Mouse (Mus musculus) gastrocnemius, postnatal 14 days (tissue): ENCODE measurements around the gene Kcnmb2. TPM values are rescaled to one million over a fixed set of nuclear protein-coding genes. Genes with fewer than 3 reads are reported as not detected.

Experiments used
- DNase-seq: peaks from one replicate; pipeline ENCODE4 v3.0.0; 2021; ENCODE audit warnings: mixed read lengths
- intact Hi-C: fragments of 180-260 bp; cut with DNase I; formaldehyde crosslinking; loops from one replicate; pipeline ENCODE4 v1.15.1; 2025; ENCODE audit warnings: low total_unique reads
- total RNA-seq, 2 experiments: library from RNA; stranded (reverse); gene quantifications; 2 replicates each; pipeline ENCODE4 v1.2.3; 2021

The Kcnmb2 gene
- total RNA-seq, 2 experiments from 2014 or later = 0.47 to 0.58 TPM

DNA sequence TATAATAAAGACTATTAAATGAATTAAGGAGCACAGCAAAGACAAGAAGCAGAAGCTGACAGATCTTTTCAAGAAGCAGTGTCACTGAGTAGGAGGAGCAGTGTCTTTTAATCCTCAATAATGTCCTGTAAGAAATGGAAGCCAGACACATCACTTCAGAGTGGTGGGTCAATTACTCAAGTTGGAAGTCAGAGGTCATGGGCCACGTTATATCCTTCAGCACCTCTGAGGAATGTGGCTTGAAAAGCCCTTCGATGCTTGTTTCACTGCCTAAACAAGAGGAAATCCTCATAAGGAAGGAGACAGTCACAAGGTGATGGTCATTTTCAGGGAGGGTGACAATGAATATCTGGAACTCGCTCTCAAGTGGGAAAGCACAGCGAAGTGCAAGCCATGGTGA is 223.1 kb downstream of the Kcnmb2 start:
- intact Hi-C loops = no loop called here
- DNase-seq = no peak

- intact Hi-C loops = no loop called here
- no peak for DNase-seq
Measured at GRCm38 (mm10) chr3:32128391-32128790, 226.1 kb downstream of the Kcnmb2 start.

DNA sequence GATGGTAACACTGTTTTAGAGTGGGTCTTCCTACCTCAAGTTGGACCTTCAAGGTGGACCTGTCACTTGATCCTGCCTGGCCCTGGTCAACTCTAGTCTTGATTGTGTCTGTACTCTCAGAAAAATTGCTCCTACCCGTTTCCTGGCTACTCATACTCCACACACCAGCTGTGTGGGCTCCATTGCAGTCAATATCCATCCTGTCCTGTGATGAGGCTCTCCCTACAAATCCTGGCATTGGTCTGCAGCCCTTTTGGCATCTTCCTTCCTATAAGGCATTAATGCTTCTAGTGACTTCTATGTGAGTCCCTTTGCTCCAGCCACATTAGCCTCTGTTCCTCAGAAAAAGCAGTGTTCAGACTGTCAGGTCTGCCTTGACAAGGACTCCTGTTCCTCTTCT is 228.4 kb downstream of the Kcnmb2 start:
- intact Hi-C loops = no loop called here
- no peak for DNase-seq

- intact Hi-C loops = no loop called here
- no peak for DNase-seq
Measured at GRCm38 (mm10) chr3:32132395-32133004, 230.2 kb downstream of the Kcnmb2 start.

DNA sequence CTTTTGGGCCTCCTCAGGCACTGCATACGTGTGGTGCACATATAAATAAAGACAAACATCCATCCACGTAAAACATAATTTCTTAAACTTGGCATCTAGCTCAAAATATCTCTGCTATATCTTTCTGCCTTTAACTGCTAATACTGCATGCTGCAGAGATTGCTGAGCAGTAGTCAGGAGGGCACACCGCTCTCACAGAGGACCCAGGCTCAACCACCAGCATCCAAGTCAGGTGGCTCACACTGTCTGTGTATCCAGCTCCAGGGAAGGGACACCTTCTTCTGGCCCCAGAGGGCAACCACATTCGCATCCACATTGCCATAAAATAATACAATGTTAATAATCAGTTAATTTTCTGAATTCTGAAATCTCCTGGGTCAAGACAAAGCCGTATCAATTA is 241.9 kb downstream of the Kcnmb2 start:
- intact Hi-C loops = no loop called here
- no peak for DNase-seq

GRCm38 (mm10) chr3:32144655-32145054 is 242.3 kb downstream of the Kcnmb2 start:
- no peak for DNase-seq
- intact Hi-C loops = no loop called here

DNA sequence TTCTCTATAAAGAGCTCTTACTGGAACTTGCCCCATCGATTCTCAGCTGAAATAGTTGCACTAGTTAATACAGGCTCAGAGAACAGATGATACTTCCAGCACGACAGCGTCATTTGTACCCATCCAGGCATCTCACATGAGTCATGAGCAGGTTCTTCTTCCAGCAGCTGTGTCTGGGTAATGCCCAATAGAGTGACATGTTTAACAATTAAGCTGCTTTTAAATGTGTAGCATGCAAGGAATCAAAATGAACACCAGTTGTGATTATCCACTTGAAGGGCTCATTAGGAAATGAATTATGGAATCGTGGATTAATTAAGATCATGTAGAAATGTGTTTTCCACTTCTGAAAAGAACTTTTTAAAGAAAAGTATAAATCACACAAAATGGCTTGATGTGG is 245.4 kb downstream of the Kcnmb2 start:
- intact Hi-C loops = no loop called here
- no peak for DNase-seq

DNA sequence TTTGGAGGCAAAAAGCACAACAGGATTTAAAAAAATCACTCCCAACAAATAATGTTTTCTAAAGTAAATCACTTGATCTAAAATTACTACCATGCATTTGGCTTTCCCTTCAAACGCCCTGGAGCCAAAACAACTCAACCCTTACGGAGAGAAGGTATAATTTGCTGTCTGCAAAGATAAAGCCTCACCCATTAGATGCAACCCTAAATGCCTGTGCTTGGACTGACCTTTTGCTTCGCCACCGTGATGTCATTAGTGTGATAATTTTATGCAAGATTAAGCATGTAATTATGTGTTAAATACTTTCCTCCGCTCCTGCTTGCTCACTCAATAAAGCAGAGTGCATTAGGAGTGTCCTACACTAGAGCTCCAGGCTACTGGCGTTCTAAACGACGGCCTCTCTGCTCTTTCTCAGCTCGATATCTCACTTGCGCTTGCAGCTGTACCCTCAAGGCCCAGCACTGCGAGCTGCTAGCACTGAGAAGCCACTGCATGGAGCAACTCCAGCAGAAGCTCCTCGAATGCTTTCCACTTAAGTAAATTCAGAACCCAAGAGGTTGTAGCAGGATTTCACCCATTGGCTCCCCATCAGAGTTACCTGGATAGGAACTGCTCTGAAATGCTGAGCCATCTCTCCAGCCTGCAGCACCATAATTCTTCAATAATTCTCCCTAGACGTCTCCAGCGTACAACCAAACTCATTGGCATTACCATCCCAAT is 247.7 kb downstream of the Kcnmb2 start:
- intact Hi-C loops = no loop called here
- no peak for DNase-seq

GRCm38 (mm10) chr3:32180519-32180918 is 278.2 kb downstream of the Kcnmb2 start:
- intact Hi-C loops = loop anchor here (10.0 kb wide), 1 partner anchor 386 kb away; no protein-coding TSS in a partner anchor

GRCm38 (mm10) chr3:32185855-32186522 is 283.7 kb downstream of the Kcnmb2 start:
- intact Hi-C loops = loop anchor here (10.0 kb wide), 1 partner anchor 391 kb away; no protein-coding TSS in a partner anchor
- no peak for DNase-seq

More at GRCm38 (mm10) chr3:32180519-32180918, 278.2 kb downstream of the Kcnmb2 start:
- no peak for DNase-seq

- peak; percentile 29 for DNase-seq
- intact Hi-C loops = loop anchor here (10.0 kb wide), 1 partner anchor 394 kb away; no protein-coding TSS in a partner anchor
Measured at GRCm38 (mm10) chr3:32188521-32188920, 286.2 kb downstream of the Kcnmb2 start.

DNA sequence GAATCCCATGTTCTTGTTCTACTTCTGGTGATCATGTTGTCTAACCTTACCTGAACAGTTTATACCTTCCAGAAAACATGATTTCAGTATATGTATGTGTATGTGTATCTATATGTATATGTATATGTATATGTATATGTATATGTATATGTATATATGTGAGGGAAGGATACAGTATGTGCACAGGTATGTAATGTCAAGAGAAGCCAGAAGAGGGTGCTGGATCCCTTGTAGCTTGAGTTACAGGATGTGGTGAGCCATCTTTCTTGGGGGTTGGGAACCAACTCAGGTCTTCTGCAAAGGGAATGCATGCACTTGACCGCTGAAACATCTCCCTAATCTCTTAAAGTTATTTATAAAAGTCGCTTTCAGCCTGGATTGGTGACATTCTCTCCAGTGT is 286.6 kb downstream of the Kcnmb2 start:
- intact Hi-C loops = loop anchor here (10.0 kb wide), 1 partner anchor 394 kb away; no protein-coding TSS in a partner anchor
- DNase-seq = no peak

- intact Hi-C loops = loop anchor here (10.0 kb wide), 1 partner anchor 395 kb away; no protein-coding TSS in a partner anchor
- no peak for DNase-seq
Measured at GRCm38 (mm10) chr3:32189956-32190355, 287.6 kb downstream of the Kcnmb2 start.

GRCm38 (mm10) chr3:32194014-32194413 is 291.7 kb downstream of the Kcnmb2 start:
- DNase-seq = no peak
- intact Hi-C loops = no loop called here

GRCm38 (mm10) chr3:32226755-32227154 is 324.4 kb downstream of the Kcnmb2 start:
- intact Hi-C loops = no loop called here
- DNase-seq = no peak

DNA sequence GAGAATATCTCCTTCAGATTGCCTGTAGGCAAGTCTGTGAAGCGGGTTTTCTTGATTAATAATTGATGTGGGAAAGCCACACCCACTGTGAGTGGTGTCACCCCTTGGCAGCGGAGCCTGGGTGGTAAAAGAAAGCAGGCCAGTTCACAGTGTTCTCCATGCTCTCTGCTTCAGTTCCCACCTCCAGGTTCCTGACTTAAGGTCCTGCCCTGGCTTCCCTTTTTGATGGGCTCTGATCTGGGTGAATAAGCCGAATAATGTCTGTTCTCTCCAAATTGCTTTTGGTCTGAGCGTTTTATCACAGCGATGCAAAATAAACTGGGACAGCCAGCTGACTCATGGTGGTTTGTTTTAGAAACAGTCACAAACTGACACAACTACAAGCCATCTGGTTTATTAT is 334.5 kb downstream of the Kcnmb2 start:
- intact Hi-C loops = no loop called here
- DNase-seq = no peak
